Mouse (Mus musculus) left cerebral cortex, adult 8-10 months (tissue): ENCODE results near the gene Iqcd. TPM values are rescaled to one million over a fixed set of nuclear protein-coding genes. Genes with fewer than 3 reads are reported as not detected.

Experiments used
- DNase-seq, 2 experiments: peaks; one replicate each; pipeline ENCODE4 v3.0.0; 2022; ENCODE audit warnings: low spot score in 2 of 2
- total RNA-seq, 4 experiments: library from RNA; stranded (reverse); gene quantifications; 2 replicates each; pipeline ENCODE4 v1.2.4; 2022

The Iqcd gene
- total RNA-seq, 4 experiments from 2014 or later, result 0.78 to 1.3 (median 1.3) TPM

DNA sequence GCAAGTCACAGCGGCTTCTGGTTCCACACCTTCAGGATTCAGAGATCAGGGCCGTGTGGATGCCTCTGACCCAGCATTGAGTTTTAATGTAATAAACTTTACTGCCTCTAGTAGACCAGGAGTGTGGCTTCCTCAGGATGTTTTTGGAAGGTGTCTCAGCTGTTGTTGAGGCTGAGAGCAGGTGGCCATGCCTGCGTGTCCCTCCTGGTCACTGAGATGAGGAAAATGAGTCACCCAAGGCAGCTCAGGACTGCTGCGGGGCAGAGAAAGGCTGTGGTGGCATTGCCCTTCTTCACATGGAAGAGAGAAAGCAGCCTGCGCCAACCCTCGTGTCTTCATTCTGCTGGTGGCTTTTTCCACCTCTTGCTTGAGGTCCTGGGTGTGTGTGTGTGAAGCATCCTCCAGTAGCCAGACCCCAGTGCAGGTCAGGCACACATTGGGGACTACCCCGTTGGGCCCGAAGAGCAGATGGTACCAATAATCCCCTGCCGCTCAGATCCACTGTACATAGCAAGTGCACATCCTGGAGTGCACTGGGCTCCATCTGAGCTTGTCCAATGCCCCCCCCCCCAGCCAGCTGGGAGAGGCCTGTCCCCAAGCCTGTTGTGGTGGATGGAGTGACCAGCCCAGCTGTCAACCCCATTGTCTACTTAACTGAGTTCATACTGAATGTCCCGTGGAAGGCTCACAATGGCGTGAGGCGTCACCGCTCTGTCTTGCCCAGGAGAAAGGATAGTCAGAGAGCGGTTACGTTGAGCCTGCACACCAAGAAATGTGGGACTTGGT, 38.9 kb downstream of the Iqcd start:
- DNase-seq, result no peak

GRCm38 (mm10) chr5:120628624-120629023, 39.8 kb downstream of the Iqcd start:
- DNase-seq, result no peak

DNA sequence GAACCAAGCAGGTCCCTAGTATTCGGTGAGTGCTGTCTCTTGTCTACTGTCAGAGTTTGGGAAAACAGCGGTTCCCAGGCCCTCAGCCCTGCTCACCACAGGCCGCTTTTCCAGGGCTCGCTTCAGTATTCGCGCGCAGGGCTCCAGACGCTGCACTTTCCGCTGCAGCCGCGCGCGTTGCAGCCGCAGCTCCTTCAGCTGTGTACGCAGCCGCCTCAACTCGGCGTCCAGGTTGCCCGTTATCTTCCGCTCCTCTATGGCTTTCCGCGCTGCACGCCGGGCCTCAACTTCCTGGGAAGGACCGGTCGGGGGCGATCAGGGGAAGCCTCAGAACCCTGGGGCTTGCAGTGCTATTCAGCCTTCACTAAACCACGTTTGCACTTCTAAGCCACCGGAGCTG, 42.3 kb downstream of the Iqcd start:
- DNase-seq, result no peak

- DNase-seq, result no peak
These were observed 43.1 kb downstream of the Iqcd start for GRCm38 (mm10) chr5:120631892-120632291.

DNA sequence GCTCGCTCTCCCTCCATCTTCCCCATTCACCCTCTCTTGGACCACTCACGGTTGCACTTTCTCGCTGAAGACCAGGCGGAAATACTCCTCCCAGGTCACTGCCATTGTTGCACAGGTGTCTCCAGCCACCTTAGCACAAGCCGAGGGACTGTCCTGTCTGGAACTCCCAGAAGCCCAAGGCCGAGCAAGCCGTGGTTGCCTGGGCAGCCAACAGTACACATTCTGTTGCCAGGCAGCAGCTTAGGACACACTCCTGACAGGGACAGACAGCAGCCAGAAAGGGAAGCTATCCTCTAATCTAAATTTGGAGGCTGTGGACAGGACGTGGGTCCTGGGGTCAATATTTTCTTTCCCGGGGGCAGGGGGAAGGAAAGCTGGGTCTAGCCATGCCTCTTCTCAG, 45.3 kb downstream of the Iqcd start, which contains the start of gene Cfap73:
Gene Cfap73, minus strand, starts transcription at position 105 of the 400 bp plus-strand sequence.
- no peak for DNase-seq

GRCm38 (mm10) chr5:120634860-120635259, 46.0 kb downstream of the Iqcd start:
- DNase-seq, result no peak

GRCm38 (mm10) chr5:120635633-120636032, 46.8 kb downstream of the Iqcd start:
- DNase-seq, result no peak

DNA sequence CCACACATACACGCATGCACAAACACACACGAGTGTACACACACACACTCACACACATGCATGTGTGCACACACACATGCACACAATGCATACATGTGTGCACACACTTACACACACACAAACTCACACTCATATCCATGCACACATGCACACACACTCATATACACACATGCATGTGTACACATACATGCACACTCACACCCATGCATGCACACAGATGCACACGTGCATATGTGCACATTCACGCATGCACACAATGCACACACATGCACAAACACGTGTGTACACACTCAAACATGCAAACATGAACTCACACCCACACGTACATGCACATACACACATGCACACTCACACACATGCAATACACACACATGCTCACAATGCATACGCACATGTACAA, 51.3 kb downstream of the Iqcd start:
- no peak for DNase-seq

- DNase-seq, result no peak
These were observed 54.7 kb downstream of the Iqcd start for GRCm38 (mm10) chr5:120643365-120644085.

- no peak for DNase-seq
These were observed 55.4 kb downstream of the Iqcd start for GRCm38 (mm10) chr5:120644227-120644626.

DNA sequence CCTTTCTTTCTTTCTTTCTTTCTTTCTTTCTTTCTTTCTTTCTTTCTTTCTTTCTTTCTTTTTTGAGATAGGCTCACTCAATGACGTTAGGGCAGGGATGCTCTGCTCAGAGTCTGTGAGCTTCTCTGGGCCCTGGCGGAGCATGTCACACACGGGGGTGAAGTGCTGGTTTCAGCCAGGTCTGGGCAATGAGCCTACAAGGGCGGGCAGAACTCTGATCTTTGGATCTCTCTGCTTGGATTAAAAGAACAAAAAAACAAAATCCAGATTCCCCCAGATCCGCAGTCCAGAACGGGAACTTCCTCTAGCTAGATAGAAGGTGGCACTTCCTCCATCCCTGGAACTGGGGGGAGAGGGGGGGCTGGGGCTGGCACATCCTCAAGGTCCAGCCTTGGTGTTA, 57.0 kb downstream of the Iqcd start:
- DNase-seq, result no peak

DNA sequence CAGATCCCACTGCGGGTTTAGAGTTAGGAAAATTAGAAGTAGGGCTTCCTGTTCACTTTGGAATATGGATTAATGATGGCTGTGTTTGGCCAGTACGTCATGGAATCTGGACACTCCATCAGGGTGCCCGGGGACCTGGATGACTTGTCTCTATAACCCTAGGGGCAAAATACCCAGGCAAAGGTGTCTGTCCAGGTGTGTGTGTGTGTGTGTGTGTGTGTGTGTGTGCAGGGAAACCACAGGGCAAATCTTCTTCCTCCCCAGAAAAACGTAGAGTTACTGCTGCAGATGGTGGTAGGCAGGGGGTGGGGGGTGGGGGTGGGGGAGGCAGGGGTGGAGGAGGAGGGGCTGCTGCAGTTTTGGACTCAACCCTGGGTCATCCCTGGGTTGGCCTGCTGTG, 58.5 kb downstream of the Iqcd start:
- no peak for DNase-seq

DNA sequence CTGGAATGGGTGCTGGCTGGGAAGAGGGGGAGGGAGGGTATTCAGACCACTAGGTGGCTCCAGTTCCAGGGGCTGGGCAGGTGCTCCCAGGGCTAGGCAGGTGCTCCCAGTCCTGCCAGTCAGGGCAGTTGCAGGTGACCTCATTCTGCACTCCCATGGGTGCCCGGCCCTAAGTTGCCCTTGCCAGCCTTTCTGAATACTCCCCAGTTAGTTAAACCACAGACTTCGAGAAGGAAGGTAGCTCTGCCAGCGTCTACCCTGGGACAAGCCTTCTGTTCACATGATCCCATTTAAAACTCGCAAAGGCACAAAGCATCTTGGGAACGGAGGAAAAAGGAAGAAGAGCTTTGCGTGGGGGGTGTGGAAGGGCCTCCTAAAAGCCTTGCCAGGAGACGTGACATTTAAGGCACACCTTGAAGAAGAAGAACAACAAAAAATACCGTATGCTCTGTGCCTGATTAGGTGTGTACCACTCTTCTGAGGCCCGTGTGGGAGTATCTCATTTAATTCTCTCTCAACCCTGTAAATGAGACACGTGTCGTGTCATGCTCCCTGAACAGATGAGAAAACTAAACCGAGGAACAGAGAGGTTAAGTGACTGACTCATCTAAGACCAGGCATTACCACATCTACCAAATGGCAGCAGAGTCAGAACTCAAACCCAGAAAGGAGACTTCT, 59.1 kb downstream of the Iqcd start:
- peak in 1 of 2 experiments; percentile 55 for DNase-seq

DNA sequence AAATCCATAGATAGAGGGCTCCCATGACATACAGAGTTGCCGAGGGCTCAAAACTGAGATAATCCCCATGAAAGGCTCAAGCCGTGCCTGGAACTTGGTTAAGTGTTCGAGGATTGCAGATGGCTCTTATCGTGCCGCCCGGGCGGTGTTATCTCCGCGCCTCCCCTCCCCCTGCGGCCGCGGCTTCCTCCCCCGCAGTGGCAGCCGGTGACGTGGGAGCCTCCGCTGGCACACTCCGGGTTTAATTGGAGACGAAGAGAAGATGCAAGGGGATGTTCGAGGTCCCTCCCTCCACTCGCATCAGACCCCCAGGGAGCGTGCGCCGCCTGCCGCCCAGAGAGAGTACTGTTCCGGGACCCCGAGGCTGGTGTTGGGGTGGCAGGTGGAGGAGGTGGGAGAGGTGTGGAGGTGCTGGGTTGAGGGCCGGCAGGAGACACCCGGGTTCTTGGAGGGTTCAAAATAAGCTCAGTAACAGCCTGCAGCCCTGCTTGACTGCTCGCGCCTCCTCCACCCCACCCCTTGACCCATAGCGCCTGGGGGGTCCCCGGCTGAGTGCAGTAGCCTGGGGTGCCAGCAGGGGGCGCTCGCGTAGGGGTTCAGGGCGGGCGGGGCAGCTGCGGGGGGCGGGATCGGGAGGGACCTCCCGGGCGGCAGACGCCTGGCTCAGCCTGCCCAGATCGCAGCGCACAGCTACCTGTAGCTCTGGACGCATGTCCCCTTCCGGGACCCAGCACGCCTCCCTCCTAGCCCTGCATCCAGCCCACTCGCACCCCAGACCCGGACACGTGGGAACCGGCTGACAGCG, 60.0 kb downstream of the Iqcd start, which contains the start of gene Rasal1:
Gene Rasal1, plus strand, starts transcription at position 244 of the 805 bp plus-strand sequence.
- DNase-seq, result peak; percentile 64 to 85

DNA sequence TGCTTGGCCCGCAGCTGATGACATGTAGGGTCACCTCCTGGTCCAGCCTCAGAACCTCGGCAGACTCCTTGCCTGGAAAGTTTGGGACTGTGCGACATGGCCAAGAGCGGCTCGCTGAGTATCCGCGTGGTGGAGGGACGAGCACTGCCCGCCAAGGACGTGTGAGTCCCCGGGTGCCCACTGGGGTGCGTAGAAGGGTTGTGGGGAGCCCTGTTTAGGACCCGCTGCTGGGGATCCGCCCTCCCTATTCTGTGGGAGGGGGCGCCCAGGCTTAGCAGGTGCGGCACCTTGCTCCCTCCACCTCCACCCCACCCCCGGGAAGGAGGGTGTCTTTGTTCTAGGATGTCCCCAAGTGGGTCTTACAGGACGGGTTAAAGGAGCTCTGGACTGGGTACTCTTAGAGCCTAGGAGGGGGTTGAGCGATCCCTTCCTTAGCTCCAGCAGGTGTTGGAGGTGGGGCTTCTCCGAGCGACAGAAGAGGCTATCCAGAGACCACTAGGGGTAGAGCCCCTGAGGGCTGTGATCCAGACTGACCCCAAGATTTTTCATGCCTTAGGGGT, 60.6 kb downstream of the Iqcd start:
- peak in 1 of 2 experiments; percentile 42 for DNase-seq

DNA sequence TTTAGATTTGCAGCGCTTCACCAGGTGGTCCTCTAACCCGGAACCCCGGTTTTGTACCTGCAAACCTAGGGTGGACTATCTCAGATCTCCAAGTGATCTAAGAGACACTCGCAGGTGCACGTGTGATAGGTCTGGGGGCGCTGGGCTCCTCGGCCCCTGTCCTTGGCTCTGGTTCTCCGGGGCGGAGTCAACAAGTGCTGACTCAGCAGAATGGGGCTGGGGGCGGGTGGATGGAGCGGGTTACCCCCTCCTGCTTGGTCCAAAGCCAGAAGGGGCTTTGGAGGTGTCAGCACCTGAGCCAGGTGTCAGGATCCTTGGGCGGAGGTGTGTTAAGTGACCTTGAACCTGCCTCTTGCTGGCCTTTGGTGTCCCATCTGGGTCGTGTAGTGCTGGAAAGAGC, 61.1 kb downstream of the Iqcd start:
- DNase-seq, result no peak

GRCm38 (mm10) chr5:120651230-120651629, 62.4 kb downstream of the Iqcd start:
- no peak for DNase-seq

DNA sequence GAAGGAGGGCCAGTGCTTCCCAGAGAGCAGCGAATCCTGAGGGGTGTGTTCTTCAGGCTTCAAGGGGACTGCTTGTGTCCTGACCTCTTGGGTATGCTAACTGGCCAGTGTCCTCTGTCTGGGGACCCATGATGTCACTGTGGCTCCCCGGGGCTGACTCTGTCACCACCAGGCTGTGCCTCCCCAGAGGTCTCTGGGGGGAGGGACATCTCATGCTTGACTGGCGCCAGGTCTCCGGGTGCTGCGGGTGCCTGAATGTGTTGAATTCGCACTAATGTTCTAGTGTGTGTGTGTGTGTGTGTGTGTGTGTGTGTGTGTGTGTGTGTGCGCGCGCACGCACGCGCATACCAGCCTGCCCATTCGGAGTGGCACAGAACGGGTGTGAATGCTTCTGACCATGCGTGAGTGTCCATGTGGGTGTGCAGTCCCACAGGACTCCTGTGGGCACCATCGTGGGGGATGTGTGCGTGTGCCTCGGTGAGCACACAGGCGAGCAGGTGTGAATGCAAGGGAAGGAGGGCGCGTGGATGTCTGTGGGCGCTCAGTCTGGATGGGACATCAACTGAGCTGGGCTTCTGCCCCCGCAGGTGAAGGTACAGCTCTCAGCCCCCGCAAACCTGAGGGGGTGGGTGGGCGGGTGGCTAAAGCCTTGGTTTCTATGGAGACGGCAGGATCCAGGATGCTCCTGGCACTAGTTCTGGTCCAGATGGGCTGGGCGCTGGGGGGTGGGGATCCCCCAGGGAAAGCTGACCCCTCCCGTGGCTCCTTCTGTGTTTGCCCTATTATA, 64.3 kb downstream of the Iqcd start:
- DNase-seq, result peak in 1 of 2 experiments; percentile 69

- DNase-seq, result no peak
These were observed 65.1 kb downstream of the Iqcd start for GRCm38 (mm10) chr5:120653873-120654272.

GRCm38 (mm10) chr5:120656281-120656751, 67.5 kb downstream of the Iqcd start:
- peak in 1 of 2 experiments; percentile 77 for DNase-seq
